Mouse (Mus musculus) retina, postnatal 7 days (tissue): ENCODE measurements at regions not wholly inside any gene's neighbourhood (a gene's known extent, or its start where the extent isn't known, plus 50 kb on each side); places are given as distances from the start of the nearest gene placed in this dataset.
A peak's percentile ranks its signal among the peaks of the same experiment; 100 is the strongest.

Source experiments
- DNase-seq: peaks from one replicate; pipeline ENCODE4 v3.0.0-alpha.2; 2012; ENCODE audit warnings: low read depth, low spot score

- no peak for DNase-seq
Measured at GRCm38 (mm10) chr15:50246418-50247186, 3638.1 kb upstream of the Gm7489 start.

GRCm38 (mm10) chr15:50260057-50260456, 3624.6 kb upstream of the Gm7489 start:
- no peak for DNase-seq

- peak; percentile 46 for DNase-seq
Measured at GRCm38 (mm10) chr15:50261245-50261872, 3623.3 kb upstream of the Gm7489 start.

GRCm38 (mm10) chr15:50267542-50267941, 3617.2 kb upstream of the Gm7489 start:
- DNase-seq = no peak

- no peak for DNase-seq
Measured at GRCm38 (mm10) chr15:50271646-50272045, 3613.1 kb upstream of the Gm7489 start.

- no peak for DNase-seq
Measured at GRCm38 (mm10) chr15:50282576-50282975, 3602.1 kb upstream of the Gm7489 start.

GRCm38 (mm10) chr15:50283491-50283890, 3601.2 kb upstream of the Gm7489 start:
- DNase-seq = no peak

GRCm38 (mm10) chr15:50301831-50302230, 3582.9 kb upstream of the Gm7489 start:
- no peak for DNase-seq

GRCm38 (mm10) chr15:50304085-50304484, 3580.6 kb upstream of the Gm7489 start:
- DNase-seq = no peak

GRCm38 (mm10) chr15:50320796-50321195, 3563.9 kb upstream of the Gm7489 start:
- no peak for DNase-seq

- DNase-seq = no peak
Measured at GRCm38 (mm10) chr15:50345536-50345935, 3539.2 kb upstream of the Gm7489 start.

GRCm38 (mm10) chr15:50346953-50347352, 3537.8 kb upstream of the Gm7489 start:
- DNase-seq = no peak

- DNase-seq = no peak
Measured at GRCm38 (mm10) chr15:50360033-50360988, 3524.4 kb upstream of the Gm7489 start.

- no peak for DNase-seq
Measured at GRCm38 (mm10) chr15:50361334-50361733, 3523.4 kb upstream of the Gm7489 start.

GRCm38 (mm10) chr15:50361751-50362507, 3522.8 kb upstream of the Gm7489 start:
- DNase-seq = no peak

- DNase-seq = no peak
Measured at GRCm38 (mm10) chr15:50400006-50400781, 3484.5 kb upstream of the Gm7489 start.

- DNase-seq = no peak
Measured at GRCm38 (mm10) chr15:50401386-50401785, 3483.3 kb upstream of the Gm7489 start.

GRCm38 (mm10) chr15:50402551-50402950, 3482.2 kb upstream of the Gm7489 start:
- DNase-seq = no peak

- DNase-seq = no peak
Measured at GRCm38 (mm10) chr15:50403883-50404282, 3480.8 kb upstream of the Gm7489 start.

GRCm38 (mm10) chr15:50408985-50409384, 3475.7 kb upstream of the Gm7489 start:
- DNase-seq = no peak

GRCm38 (mm10) chr15:50417641-50418040, 3467.1 kb upstream of the Gm7489 start:
- DNase-seq = no peak
